Mouse (Mus musculus) lung, postnatal 10 days (tissue): ENCODE results near the gene Klhl18.
"Not testable (repeated sequence)": the region's sequence is repeated elsewhere in the genome, so short reads cannot be mapped to it uniquely, and the experiment has no call there.

Source experiments
- DNase-seq: peaks from one replicate; pipeline ENCODE4 v3.0.0; 2021

Gene Klhl18

GRCm38 (mm10) chr9:110419511-110420112 lies 56.9 kb downstream of the Klhl18 start, which contains the start of gene Ngp:
TSS of gene Ngp (plus strand) at chr9:110419747.
- DNase-seq: no peak

- DNase-seq: peak; percentile 86
Measured at GRCm38 (mm10) chr9:110413785-110414184, 62.7 kb downstream of the Klhl18 start.

DNA sequence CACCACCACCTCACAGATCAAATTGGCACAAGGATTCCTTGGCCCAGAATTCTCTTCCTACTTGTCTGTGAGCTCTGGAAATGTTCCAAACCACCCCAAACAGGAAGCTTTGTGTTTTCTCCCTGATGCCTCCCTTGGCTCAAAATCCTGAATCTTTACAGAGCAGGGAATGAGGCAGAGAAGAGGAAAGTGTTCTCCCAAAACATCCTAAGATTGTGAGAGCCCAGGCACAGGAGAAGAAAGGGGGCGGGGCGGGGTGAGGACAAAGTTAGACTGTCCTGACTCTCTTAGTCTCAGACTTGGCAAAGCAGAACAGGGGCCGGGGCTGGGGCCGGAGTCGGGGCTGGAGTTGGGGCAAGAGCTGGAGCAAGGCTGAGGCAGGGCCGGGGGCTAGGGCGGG lies 63.6 kb downstream of the Klhl18 start:
- peak; percentile 74 for DNase-seq

DNA sequence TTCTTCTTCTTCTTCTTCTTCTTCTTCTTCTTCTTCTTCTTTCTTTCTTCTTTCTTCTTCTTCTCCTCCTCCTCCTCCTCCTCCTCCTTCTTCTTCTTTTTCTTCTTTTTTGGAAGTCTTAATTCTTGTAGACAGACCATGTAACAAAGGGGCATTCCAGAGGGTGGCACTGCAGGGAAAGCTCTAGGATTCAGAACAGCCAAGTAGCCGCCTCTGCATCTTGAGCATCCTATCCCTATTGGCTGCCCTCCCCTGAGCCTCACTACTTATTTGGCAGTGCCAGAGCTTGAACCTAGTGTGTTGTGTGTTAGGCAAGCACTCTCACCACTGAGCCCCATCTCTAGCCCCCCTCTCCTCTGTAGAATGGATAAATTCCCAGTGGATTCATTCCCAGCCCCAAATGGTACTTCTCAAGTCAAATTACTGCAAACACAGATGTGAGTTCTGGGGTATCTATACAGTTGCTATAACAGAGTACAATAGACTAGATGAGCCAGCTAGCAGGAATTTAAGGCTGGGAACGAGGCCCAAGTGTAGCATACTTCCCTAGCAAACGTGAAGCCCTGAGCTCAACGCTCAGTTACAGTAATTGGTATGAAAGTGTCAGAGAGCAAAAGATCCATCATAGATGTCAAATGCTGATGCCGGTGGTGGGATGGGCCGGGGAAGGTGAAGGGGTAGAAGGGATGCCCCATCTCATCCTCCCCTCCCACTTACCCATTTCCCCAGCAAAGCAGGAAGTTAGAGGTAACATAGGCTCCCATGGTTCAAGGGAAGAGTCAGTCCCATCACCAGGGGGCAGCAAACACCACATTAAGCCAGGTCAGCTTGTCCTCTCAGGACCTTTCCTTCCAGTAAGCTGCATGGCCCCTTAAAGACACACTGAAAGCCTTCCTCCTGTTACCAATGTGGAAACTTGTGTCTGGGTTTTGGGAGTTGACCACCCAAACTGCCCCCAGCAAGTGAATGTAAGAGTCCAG lies 65.3 kb downstream of the Klhl18 start:
- peak; percentile 94 for DNase-seq

GRCm38 (mm10) chr9:110408099-110408773 lies 68.3 kb downstream of the Klhl18 start, which contains the start of gene Ptpn23:
TSS of gene Ptpn23 (minus strand) at chr9:110408213.
- peak; percentile 97 for DNase-seq

DNA sequence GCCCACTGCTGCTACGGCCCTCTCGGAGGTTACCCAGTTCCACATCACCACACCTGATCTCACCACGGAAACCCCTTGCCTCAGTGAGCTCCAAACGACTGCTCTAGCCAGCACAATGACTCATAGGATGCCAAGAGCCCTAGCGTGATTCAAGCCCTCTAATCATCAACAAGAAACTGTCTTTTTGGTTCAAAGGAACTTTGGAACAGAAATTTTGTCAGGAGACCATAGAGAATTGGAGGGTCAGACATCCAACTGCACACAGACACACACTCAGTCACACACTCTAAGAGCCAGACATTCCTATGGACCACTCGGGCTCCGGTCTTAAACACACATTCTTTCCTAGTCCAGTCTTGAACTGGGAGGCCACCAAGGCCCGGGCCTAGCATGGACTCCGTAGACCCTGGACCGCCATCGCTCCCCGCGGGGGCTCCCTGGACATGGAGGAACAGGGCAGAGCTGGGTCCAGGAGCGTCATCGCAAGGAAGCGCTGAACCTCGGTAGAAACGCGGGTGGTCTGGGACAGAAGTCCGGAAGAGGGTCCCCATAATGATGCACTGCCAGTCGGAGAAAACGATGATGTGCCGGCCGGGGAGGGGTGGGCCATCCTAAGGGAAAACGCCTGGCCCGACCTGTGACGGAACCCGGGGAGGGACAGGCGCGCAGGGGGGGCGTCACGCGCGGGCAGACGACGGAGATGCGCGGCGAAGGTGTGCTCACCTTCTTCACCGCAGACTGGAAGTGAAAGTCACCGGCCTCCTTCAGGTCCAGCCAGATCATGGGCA lies 69.0 kb downstream of the Klhl18 start:
- no peak for DNase-seq

GRCm38 (mm10) chr9:110403240-110403639 lies 73.3 kb downstream of the Klhl18 start:
- DNase-seq: not testable (repeated sequence)

- no peak for DNase-seq
Measured at GRCm38 (mm10) chr9:110402731-110403130, 73.8 kb downstream of the Klhl18 start.

- peak; percentile 63 for DNase-seq
Measured at GRCm38 (mm10) chr9:110400650-110401049, 75.8 kb downstream of the Klhl18 start.

GRCm38 (mm10) chr9:110393295-110393694 lies 83.2 kb downstream of the Klhl18 start:
- DNase-seq: no peak

DNA sequence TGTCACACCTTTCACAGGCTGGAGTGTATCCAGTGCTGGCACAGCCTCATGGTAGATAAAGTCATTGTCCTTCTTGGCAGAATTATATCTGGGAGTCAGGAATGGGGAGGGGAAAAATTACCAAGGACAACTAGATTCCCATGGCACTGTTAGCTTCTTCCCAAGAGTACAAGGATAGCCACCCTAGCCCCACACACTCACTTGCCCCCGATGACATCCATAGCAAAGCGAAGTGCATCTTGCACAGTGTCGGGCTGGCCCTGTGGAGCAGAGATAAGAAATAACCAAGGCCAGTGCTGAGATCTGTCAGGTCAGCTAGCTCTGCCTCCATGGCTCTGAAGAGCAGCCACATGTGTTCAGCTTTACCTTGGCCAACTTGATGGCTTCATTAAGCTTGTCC lies 85.7 kb downstream of the Klhl18 start:
- no peak for DNase-seq

- DNase-seq: no peak
Measured at GRCm38 (mm10) chr9:110388011-110388410, 88.5 kb downstream of the Klhl18 start.

- no peak for DNase-seq
Measured at GRCm38 (mm10) chr9:110384369-110384929, 92.0 kb downstream of the Klhl18 start.

GRCm38 (mm10) chr9:110381292-110381691 lies 95.2 kb downstream of the Klhl18 start:
- DNase-seq: no peak

DNA sequence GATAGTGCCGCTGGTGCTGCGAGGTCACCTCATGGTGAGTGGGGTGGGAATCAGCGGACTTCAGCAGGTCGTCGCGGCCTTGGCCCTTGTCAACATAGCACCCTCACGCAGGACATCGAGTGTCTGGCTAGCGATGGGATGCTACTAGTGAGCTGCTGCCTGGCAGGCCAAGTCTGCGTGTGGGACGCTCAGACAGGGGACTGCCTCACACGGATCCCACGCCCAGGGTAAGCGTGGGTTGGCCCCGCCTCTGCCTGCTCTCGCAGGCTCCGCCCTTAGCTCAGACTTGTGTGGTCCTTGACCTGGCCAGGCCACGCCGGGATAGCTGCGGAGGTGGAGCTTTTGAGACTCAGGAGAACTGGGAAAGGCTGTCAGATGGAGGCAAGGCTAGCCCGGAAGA lies 95.8 kb downstream of the Klhl18 start:
- DNase-seq: peak; percentile 43

DNA sequence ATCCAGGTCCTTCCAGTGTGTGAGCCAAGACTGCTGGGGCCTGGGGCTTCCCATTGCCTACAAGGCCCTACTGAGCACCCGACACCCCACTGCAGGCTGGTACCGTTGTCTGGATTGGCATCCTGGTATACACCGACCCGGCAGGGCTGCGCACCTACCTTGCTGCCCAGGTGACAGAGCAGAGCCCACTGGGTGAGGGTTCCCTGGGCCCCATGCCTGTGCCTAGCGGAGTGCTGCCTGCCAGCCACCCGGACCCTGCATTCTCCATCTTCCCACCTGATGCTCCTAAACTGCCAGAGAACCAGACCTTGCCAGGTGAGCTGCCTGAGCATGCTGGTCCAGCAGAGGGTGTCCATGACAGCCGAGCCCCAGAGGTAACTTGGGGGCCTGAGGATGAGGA lies 97.1 kb downstream of the Klhl18 start:
- no peak for DNase-seq

- DNase-seq: not testable (repeated sequence)
Measured at GRCm38 (mm10) chr9:110377655-110378054, 98.8 kb downstream of the Klhl18 start.
